Mouse (Mus musculus) CH12.LX (cell line): Measurements from ENCODE around the gene Fbxo5. TPM values are rescaled to one million over a fixed set of nuclear protein-coding genes. Genes with fewer than 3 reads are reported as not detected.

Experiments
- DNase-seq: peaks from one replicate; pipeline ENCODE4 v3.0.0-alpha.2; 2013; ENCODE audit errors: extremely low read depth
- H3K27ac ChIP-seq: 2 replicates; pipeline ENCODE4 v1.5.1; 2012; ENCODE audit warnings: low read depth, mild to moderate bottlenecking, control low read depth, moderate library complexity; ENCODE audit not compliant: insufficient read depth
- H3K27me3 ChIP-seq: replicated peaks from 2 replicates; pipeline ENCODE3; 2012; ENCODE audit warnings: inconsistent platforms
- H3K36me3 ChIP-seq, 2 experiments: replicated peaks in 1 of 2; 2 replicates each; pipeline versions ENCODE3 to v1.6.1; 2012; ENCODE audit warnings: inconsistent platforms in 1 of 2, low read length in 1 of 2, mild to moderate bottlenecking in 1 of 2, mixed read lengths in 1 of 2, moderate library complexity in 1 of 2; ENCODE audit not compliant: control insufficient read depth in 1 of 2, insufficient read depth in 1 of 2
- H3K4me1 ChIP-seq, 2 experiments: 2 replicates each; pipeline ENCODE4 v1.6.1; 2012; ENCODE audit warnings: inconsistent platforms in 1 of 2, moderate library complexity in 1 of 2; ENCODE audit not compliant: insufficient read depth in 2 of 2, control insufficient read depth in 1 of 2
- H3K4me2 ChIP-seq: 2 replicates; pipeline ENCODE4 v1.6.1; 2012; ENCODE audit warnings: low read depth, mild to moderate bottlenecking, control low read depth; ENCODE audit not compliant: poor library complexity, insufficient read depth, severe bottlenecking
- H3K4me3 ChIP-seq, 3 experiments: fragments of 150-350 bp in 1 of 3; sonication (generic) in 1 of 3; replicated peaks in 1 of 3; 2 replicates each; pipeline versions ENCODE3 to v1.5.1; 2011 to 2012; ENCODE audit warnings: low read depth in 2 of 3, low read length in 2 of 3, mild to moderate bottlenecking in 2 of 3, moderate library complexity in 2 of 3, control low read depth in 1 of 3, improper control_type of control experiment in 1 of 3, inconsistent platforms in 1 of 3, mixed read lengths in 1 of 3; ENCODE audit not compliant: poor library complexity in 1 of 3
- H3K79me2 ChIP-seq: replicated peaks from 2 replicates; pipeline ENCODE4 v1.6.1; 2012; ENCODE audit warnings: mild to moderate bottlenecking, moderate library complexity; ENCODE audit not compliant: control insufficient read depth, poor library complexity, insufficient read depth, severe bottlenecking; ENCODE audit errors: extremely low read depth
- H3K9ac ChIP-seq: 2 replicates; pipeline ENCODE4 v1.6.1; 2012; ENCODE audit warnings: low read depth, mild to moderate bottlenecking, control low read depth, moderate library complexity; ENCODE audit not compliant: insufficient read depth
- H3K9me3 ChIP-seq: replicated peaks from 2 replicates; pipeline ENCODE3; 2012; ENCODE audit warnings: low read length, inconsistent platforms, mixed read lengths
- BHLHE40 ChIP-seq: IDR thresholded peaks from 2 replicates; pipeline ENCODE4 v1.6.1; 2011; ENCODE audit warnings: mild to moderate bottlenecking, low read depth, low read length, improper control_type of control experiment
- CHD1 ChIP-seq: IDR thresholded peaks from 2 replicates; pipeline ENCODE4 v1.6.1; 2012; ENCODE audit warnings: low read depth, low read length, improper control_type of control experiment, inconsistent platforms
- CHD2 ChIP-seq: IDR thresholded peaks from 2 replicates; pipeline ENCODE4 v1.6.1; 2011; ENCODE audit warnings: low read length, improper control_type of control experiment
- CTCF ChIP-seq, 2 experiments: IDR thresholded peaks in 1 of 2; conservative IDR thresholded peaks in 1 of 2; 2 replicates each; pipeline ENCODE4 v1.5.1; 2011 to 2012; ENCODE audit warnings: low read depth in 2 of 2, low read length in 2 of 2, improper control_type of control experiment in 1 of 2, inconsistent platforms in 1 of 2, mild to moderate bottlenecking in 1 of 2, moderate library complexity in 1 of 2
- E2F4 ChIP-seq: IDR thresholded peaks from 2 replicates; pipeline ENCODE4 v1.6.1; 2011; ENCODE audit warnings: low read depth, low read length, improper control_type of control experiment; ENCODE audit not compliant: insufficient replicate concordance
- EP300 ChIP-seq: IDR thresholded peaks from 2 replicates; pipeline ENCODE4 v1.6.1; 2011; ENCODE audit warnings: low read length, improper control_type of control experiment
- IRF4 ChIP-seq: IDR thresholded peaks from 2 replicates; pipeline ENCODE4 v1.6.1; 2014; ENCODE audit warnings: low read depth, mild to moderate bottlenecking, inconsistent platforms, low read length, improper control_type of control experiment
- MAZ ChIP-seq: IDR thresholded peaks from 2 replicates; pipeline ENCODE4 v1.6.1; 2012; ENCODE audit warnings: low read depth, mild to moderate bottlenecking, inconsistent platforms, low read length, improper control_type of control experiment, moderate library complexity
- MEF2A ChIP-seq: IDR thresholded peaks from 2 replicates; pipeline ENCODE4 v1.6.1; 2014; ENCODE audit warnings: low read depth, mild to moderate bottlenecking, inconsistent platforms, low read length, improper control_type of control experiment, borderline replicate concordance
- MXI1 ChIP-seq: IDR thresholded peaks from 2 replicates; pipeline ENCODE4 v1.6.1; 2011; ENCODE audit warnings: mild to moderate bottlenecking, low read depth, low read length, improper control_type of control experiment
- POLR2A ChIP-seq: IDR thresholded peaks from 2 replicates; pipeline ENCODE4 v1.6.1; 2011; ENCODE audit warnings: low read depth, mild to moderate bottlenecking, improper control_type of control experiment, low read length
- RAD21 ChIP-seq: IDR thresholded peaks from 2 replicates; pipeline ENCODE4 v1.6.1; 2011; ENCODE audit warnings: low read depth, mild to moderate bottlenecking, low read length, improper control_type of control experiment, moderate library complexity
- RCOR1 ChIP-seq: conservative IDR thresholded peaks from 2 replicates; pipeline ENCODE4 v1.6.1; 2012; ENCODE audit warnings: low read depth, mild to moderate bottlenecking, inconsistent platforms, low read length, improper control_type of control experiment
- SIN3A ChIP-seq: IDR thresholded peaks from 2 replicates; pipeline ENCODE4 v1.6.1; 2012; ENCODE audit warnings: low read length, improper control_type of control experiment, inconsistent platforms
- TCF12 ChIP-seq: IDR thresholded peaks from 2 replicates; pipeline ENCODE4 v1.6.1; 2014; ENCODE audit warnings: low read depth, mild to moderate bottlenecking, inconsistent platforms, low read length, improper control_type of control experiment
- UBTF ChIP-seq: IDR thresholded peaks from 2 replicates; pipeline ENCODE4 v1.6.1; 2012; ENCODE audit warnings: low read depth, mild to moderate bottlenecking, inconsistent platforms, low read length, improper control_type of control experiment, moderate library complexity
- USF2 ChIP-seq: conservative IDR thresholded peaks from 2 replicates; pipeline ENCODE4 v1.6.1; 2011; ENCODE audit warnings: low read depth, low read length, improper control_type of control experiment
- dilution Hi-C: fragments of 300-500 bp; cut with MboI; formaldehyde crosslinking; loops from 2 replicates; pipeline ENCODE4 v1.14.3; 2020; ENCODE audit warnings: low sequenced_read_pairs; ENCODE audit not compliant: extremely low pct_unique_long_range_greater_than_20kb, extremely low pct_ligation_motif_present
- in situ Hi-C: fragments of 300-500 bp; cut with MboI; formaldehyde crosslinking; loops from 3 replicates; pipeline ENCODE4 v1.14.3; 2019; ENCODE audit warnings: low sequenced_read_pairs, low pct_ligation_motif_present, low pct_unique_long_range_greater_than_20kb, mixed read lengths
- polyA plus RNA-seq: library from polyadenylated mRNA; unstranded; fragments of >175 nt; gene quantifications from 2 replicates; pipeline ENCODE4 v1.2.1, GENCODE M21; 2012; ENCODE audit warnings: low read depth; ENCODE audit not compliant: insufficient read length
- total RNA-seq, 2 experiments: library from RNA; depleted of rRNA; stranded (reverse); fragments of 300-350 nt in 1 of 2; fragments of >200 nt in 1 of 2; gene quantifications; 2 replicates each; pipeline ENCODE4 v1.2.3; 2012 to 2014

Gene Fbxo5
- total and polyA plus RNA-seq, 3 experiments: 34.8 to 68.2 (median 45.5) TPM

- Histone ChIP-seq H3K9me3 (no peaks in the 10 kb centered on the region), H3K9ac (no peak overlapping the region), H3K4me3 (no peak overlapping the region), H3K4me2 (peak overlapping the region; percentile 53; the same call in 1 of the 2 replicates), H3K27me3 (no peaks in the 10 kb centered on the region), H3K36me3 (peaks cover 10 to 21% of the 10 kb centered on the region in 2 experiments), H3K79me2 (peaks cover 24% of the 10 kb centered on the region), H3K27ac (no peak overlapping the region), H3K4me1 (peaks cover 0 to 16% of the 10 kb centered on the region in 2 experiments; a peak in 2 of 4 replicates)
- TF ChIP-seq MXI1: no peak
- no peak for TF ChIP-seq EP300
- TF ChIP-seq USF2: no peak
- TF ChIP-seq MEF2A: no peak
- TF ChIP-seq RCOR1: no peak
- DNase-seq: no peak
- in situ Hi-C loops: loop anchor here (25.0 kb wide), 1 partner anchor 1255 kb away; the partner anchor contains the start of gene Ipcef1
- dilution Hi-C loops: no loop called here
These were observed 2.3 kb upstream of the Fbxo5 start for GRCm38 (mm10) chr10:5807683-5808082.

GRCm38 (mm10) chr10:5806996-5807395 lies 1.6 kb upstream of the Fbxo5 start:
- TF ChIP-seq E2F4: no peak
- TF ChIP-seq MAZ: no peak
- TF ChIP-seq TCF12: no peak
- TF ChIP-seq IRF4: no peak
- TF ChIP-seq CHD2: no peak
- no peak for TF ChIP-seq CTCF (conservative IDR thresholded peaks at IDR 0.05 in 1 of 2, IDR thresholded peaks at IDR 0.05 in 1 of 2; ENCODE audit: low read depth in 2 of 2, low read length in 2 of 2)
- TF ChIP-seq RAD21: no peak
- no peak for TF ChIP-seq RCOR1
- no peak for TF ChIP-seq POLR2A
- no peak for TF ChIP-seq SIN3A
- no peak for TF ChIP-seq UBTF
- TF ChIP-seq CHD1: no peak
- TF ChIP-seq MXI1: no peak
- no peak for TF ChIP-seq BHLHE40
- in situ Hi-C loops: loop anchor here (25.0 kb wide), 1 partner anchor 1255 kb away; the partner anchor contains the start of gene Ipcef1
- Histone ChIP-seq H3K4me2 (peak overlapping the region; percentile 88; the same call in 1 of the 2 replicates), H3K36me3 (peaks cover 10 to 21% of the 10 kb centered on the region in 2 experiments), H3K9ac (peak overlapping the region; percentile 23; the same call in 1 of the 2 replicates), H3K79me2 (peaks cover 31% of the 10 kb centered on the region), H3K27ac (no peak overlapping the region), H3K4me1 (peaks cover 0 to 23% of the 10 kb centered on the region in 2 experiments; a peak in 2 of 4 replicates), H3K4me3 (no peak overlapping the region), H3K9me3 (no peaks in the 10 kb centered on the region), H3K27me3 (no peaks in the 10 kb centered on the region)
- DNase-seq: no peak
- dilution Hi-C loops: no loop called here
